Mouse (Mus musculus) right cerebral cortex, adult 18-20 months (tissue): ENCODE measurements around the gene Pcgf1.

Source experiments
- DNase-seq: peaks from one replicate; pipeline ENCODE4 v3.0.0; 2022; ENCODE audit warnings: mixed read lengths

The Pcgf1 gene

GRCm38 (mm10) chr6:83077630-83078323, at the start of gene Pcgf1:
TSS of gene Pcgf1 (plus strand) at chr6:83077869.
- peak; percentile 33 for DNase-seq

DNA sequence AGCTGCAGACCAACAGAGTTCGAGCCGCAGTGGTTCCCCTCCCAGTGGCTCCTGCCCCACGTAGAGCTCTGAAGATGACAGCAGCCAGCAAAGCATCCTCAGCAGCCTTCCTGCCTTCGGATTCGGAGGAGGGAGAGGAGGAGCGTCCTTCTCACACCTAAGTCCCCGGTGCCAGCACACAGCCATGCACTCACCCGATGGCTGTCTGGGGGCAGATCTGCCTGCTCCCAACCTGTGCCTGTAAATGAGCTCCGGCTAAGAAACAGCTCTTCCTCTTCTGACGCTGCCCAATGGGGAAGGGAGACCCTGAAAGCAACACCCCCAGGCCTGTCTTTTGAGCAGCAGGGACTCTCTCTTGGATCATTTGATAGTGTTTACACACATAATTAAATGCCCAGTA, 47.9 kb upstream of the Pcgf1 start:
- DNase-seq = no peak

- no peak for DNase-seq
Measured at GRCm38 (mm10) chr6:83031111-83031510, 46.6 kb upstream of the Pcgf1 start.

- DNase-seq = no peak
Measured at GRCm38 (mm10) chr6:83031921-83032590, 45.6 kb upstream of the Pcgf1 start.

GRCm38 (mm10) chr6:83032769-83033191, 44.9 kb upstream of the Pcgf1 start:
- no peak for DNase-seq

- DNase-seq = peak; percentile 30
Measured at GRCm38 (mm10) chr6:83033249-83034185, 44.2 kb upstream of the Pcgf1 start, which contains the start of the genes Dok1 and Loxl3. TSS of gene Dok1 (minus strand) at chr6:83033471. TSS of gene Loxl3 (plus strand) at chr6:83034173.

GRCm38 (mm10) chr6:83034463-83035055, 43.1 kb upstream of the Pcgf1 start:
- DNase-seq = no peak

GRCm38 (mm10) chr6:83037188-83037587, 40.5 kb upstream of the Pcgf1 start:
- no peak for DNase-seq

GRCm38 (mm10) chr6:83038496-83039012, 39.1 kb upstream of the Pcgf1 start:
- DNase-seq = peak; percentile 87

- DNase-seq = no peak
Measured at GRCm38 (mm10) chr6:83040601-83041000, 37.1 kb upstream of the Pcgf1 start.

- DNase-seq = no peak
Measured at GRCm38 (mm10) chr6:83043561-83043960, 34.1 kb upstream of the Pcgf1 start.

GRCm38 (mm10) chr6:83043993-83044392, 33.7 kb upstream of the Pcgf1 start:
- DNase-seq = no peak

DNA sequence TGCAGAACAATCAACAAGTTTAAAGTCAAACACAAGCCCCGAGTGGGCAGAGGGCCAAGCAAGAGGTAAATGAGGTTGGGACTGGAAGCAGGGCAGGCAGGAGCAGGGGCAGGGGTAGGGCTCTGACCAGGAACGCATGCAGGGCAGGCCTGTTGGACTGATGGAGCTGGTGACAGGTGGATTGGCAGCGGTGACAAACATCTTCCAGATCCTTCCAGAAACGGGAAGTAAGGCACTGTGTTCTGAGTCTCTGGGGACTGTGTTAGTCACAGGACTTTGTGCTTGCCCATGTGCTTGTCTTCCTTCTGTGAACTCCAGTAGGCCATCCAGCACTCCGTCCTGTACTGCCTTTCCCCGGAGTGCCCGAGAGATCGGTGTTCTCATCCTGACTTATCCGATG, 32.9 kb upstream of the Pcgf1 start:
- DNase-seq = no peak

GRCm38 (mm10) chr6:83049367-83049766, 28.3 kb upstream of the Pcgf1 start:
- DNase-seq = no peak

GRCm38 (mm10) chr6:83053136-83053960, 24.3 kb upstream of the Pcgf1 start:
- DNase-seq = peak; percentile 46

DNA sequence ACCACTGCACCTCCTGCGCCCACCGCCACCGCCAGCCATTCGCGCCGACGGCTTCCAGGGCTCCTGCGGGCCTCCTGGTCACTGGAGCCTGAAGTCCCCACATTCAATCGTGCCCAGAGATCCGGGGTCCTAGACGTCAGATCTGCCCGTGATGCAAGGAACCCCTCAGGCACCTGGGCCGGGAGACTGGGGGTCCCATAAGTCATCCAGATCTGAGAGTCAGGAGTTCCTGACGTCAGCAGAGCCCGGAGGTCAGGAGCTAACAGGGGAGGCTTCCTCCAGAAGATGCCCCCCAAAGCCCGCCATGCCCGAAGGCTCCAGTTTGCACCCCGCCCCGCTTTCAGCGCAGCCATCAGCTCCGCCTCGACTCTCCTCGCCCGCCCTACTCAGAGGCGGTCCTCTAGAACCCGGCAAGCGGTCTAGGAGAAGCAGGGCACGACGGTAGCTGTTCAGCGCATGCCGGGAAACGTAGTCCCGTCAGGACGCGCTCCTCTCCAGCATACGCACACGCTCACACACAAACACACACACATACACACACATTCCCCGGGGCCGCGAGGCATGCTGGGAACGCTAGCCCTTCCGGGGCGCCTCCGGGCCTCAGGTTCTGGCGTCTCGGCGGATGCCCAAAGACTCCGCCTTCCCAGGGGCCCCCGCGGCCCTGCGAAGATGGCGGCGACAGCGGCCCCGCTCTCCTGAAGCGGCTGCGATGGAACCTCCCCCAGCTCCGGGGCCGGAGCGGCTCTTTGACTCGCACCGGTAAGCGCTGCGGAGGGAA, 23.4 kb upstream of the Pcgf1 start, which contains the start of gene Aup1:
Gene Aup1 (plus strand): TSS at position 448 of the 778 bp plus-strand sequence.
- DNase-seq = peak; percentile 99

GRCm38 (mm10) chr6:83054871-83055431, 22.7 kb upstream of the Pcgf1 start, which contains the start of gene Htra2:
TSS of gene Htra2 (minus strand) at chr6:83055273.
- DNase-seq = no peak

GRCm38 (mm10) chr6:83057790-83058189, 19.9 kb upstream of the Pcgf1 start, which contains the start of gene Dqx1:
TSS of gene Dqx1 (plus strand) at chr6:83057844.
- DNase-seq = peak; percentile 34

DNA sequence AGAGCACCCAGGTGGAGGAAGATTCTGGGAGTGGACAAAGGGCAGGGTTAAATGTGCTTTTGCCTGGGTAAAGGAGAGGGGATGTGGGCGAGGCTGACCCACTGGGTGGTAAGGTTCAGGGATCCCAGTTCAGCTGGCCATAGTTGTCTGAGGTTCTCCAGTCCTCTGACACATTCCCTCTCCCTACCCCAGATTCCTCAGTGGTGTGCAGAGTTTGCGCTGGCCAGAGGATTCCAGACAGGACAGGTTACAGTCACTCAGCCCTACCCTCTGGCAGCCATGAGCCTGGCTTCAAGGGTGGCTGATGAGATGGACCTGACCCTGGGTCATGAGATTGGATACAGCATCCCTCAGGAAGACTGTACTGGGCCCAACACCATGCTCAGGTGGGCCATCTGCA, 18.9 kb upstream of the Pcgf1 start:
- no peak for DNase-seq

DNA sequence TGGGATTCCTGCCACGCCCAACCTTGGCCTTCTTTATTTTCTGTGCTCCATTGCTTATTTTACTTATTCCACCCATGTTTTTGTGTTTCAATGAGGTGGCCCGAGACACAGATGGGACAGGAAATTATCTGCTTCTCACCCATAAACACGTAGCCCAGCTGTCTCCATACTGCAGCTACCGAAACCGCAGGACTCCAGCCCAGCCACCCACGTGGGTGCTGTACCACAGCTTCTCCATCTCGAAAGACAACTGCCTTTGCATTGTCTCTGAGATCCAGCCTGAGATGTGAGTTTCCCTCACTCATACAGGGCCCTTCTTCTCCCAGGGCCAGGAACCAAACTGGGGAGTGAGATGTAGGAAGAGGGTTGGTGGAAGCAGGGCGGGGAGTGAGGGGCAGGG, 11.7 kb upstream of the Pcgf1 start:
- no peak for DNase-seq
